Mouse (Mus musculus) frontal cortex, postnatal 10 days (tissue): Measurements from ENCODE around the gene Sugp1.
"Not testable (repeated sequence)": the region's sequence is repeated elsewhere in the genome, so short reads cannot be mapped to it uniquely, and the experiment has no call there.

Source experiments
- DNase-seq, 2 experiments: peaks; one replicate each; pipeline ENCODE4 v3.0.0; 2022; ENCODE audit warnings: low spot score in 2 of 2, mixed read lengths in 1 of 2

Gene Sugp1

GRCm38 (mm10) chr8:70043996-70044395 lies 1.4 kb downstream of the Sugp1 start:
- DNase-seq = no peak

GRCm38 (mm10) chr8:70049662-70050061 lies 7.0 kb downstream of the Sugp1 start:
- DNase-seq = no peak

- not testable (repeated sequence) for DNase-seq
These were observed 7.8 kb downstream of the Sugp1 start for GRCm38 (mm10) chr8:70050434-70050833.

- no peak for DNase-seq
These were observed 15.1 kb downstream of the Sugp1 start for GRCm38 (mm10) chr8:70057721-70058120.

- no peak for DNase-seq
These were observed 29.3 kb downstream of the Sugp1 start for GRCm38 (mm10) chr8:70071836-70072440.

GRCm38 (mm10) chr8:70072441-70073069 lies 29.9 kb downstream of the Sugp1 start, which contains the start of gene Tm6sf2:
Tm6sf2 (plus strand) TSS chr8:70072924.
- DNase-seq = no peak

GRCm38 (mm10) chr8:70073120-70073519 lies 30.5 kb downstream of the Sugp1 start:
- DNase-seq = no peak

- no peak for DNase-seq
These were observed 31.1 kb downstream of the Sugp1 start for GRCm38 (mm10) chr8:70073682-70074081.

- no peak for DNase-seq
These were observed 39.4 kb downstream of the Sugp1 start for GRCm38 (mm10) chr8:70081976-70082375.

GRCm38 (mm10) chr8:70083285-70083684 lies 40.7 kb downstream of the Sugp1 start, which contains the start of gene Hapln4:
Hapln4 (plus strand) TSS chr8:70083457.
- DNase-seq = no peak

GRCm38 (mm10) chr8:70084191-70085065 lies 41.8 kb downstream of the Sugp1 start:
- DNase-seq = no peak

- no peak for DNase-seq
These were observed 43.5 kb downstream of the Sugp1 start for GRCm38 (mm10) chr8:70086151-70086550.

GRCm38 (mm10) chr8:70087237-70087636 lies 44.6 kb downstream of the Sugp1 start:
- DNase-seq = no peak

GRCm38 (mm10) chr8:70087836-70088650 lies 45.4 kb downstream of the Sugp1 start:
- DNase-seq = peak in 1 of 2 experiments; percentile 69

GRCm38 (mm10) chr8:70089296-70089960 lies 46.8 kb downstream of the Sugp1 start:
- DNase-seq = no peak

GRCm38 (mm10) chr8:70092786-70093185 lies 50.2 kb downstream of the Sugp1 start:
- DNase-seq = no peak

GRCm38 (mm10) chr8:70099276-70099675 lies 56.7 kb downstream of the Sugp1 start:
- DNase-seq = no peak

- DNase-seq = no peak
These were observed 57.6 kb downstream of the Sugp1 start for GRCm38 (mm10) chr8:70100241-70100640.

GRCm38 (mm10) chr8:70104506-70104905 lies 61.9 kb downstream of the Sugp1 start:
- DNase-seq = no peak

GRCm38 (mm10) chr8:70104922-70105321 lies 62.3 kb downstream of the Sugp1 start:
- DNase-seq = no peak

- no peak for DNase-seq
These were observed 67.8 kb downstream of the Sugp1 start for GRCm38 (mm10) chr8:70110451-70110850.
